Mouse (Mus musculus): ENCODE results near the gene Vps50.

Gene Vps50

DNA sequence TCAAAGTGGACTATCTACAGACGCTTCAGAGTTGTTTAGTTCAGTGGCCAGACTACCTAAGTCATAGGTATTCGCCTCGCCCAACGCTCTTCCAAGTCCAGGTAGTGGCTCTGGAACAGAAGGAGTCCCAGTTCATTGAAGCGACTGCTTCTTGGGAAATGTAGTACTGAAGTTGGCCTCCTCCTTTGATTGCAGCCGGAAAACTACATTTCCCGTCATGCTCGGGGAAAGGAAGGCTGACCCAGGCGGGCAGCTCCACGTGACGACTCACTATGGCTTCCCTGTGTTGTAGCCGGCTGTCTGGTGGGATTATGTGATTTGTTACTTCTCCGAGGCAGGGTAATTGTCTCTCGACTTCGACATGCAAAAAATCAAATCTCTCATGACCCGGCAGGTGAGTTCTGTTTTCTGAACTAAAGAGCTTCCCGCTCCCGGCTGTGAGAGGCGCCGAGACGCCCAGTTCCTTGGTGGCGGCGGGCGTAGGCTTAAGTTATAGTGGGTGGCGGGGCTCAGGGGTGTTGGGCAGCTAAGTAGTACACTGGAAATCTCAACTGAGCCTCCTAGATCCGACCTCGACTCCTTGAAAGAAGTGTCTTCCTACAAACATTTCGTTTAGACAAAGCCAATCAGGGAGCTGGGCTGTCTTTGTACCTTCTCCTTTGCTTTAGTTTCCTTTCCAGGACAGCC lies at the start of gene Vps50, which contains the start of gene Hepacam2:
Gene Vps50 (plus strand): TSS at position 221 of the 687 bp plus-strand sequence.
Gene Hepacam2 (minus strand): TSS at position 137 of the 687 bp plus-strand sequence.
- peak; percentile 85 to 90 for DNase-seq

DNA sequence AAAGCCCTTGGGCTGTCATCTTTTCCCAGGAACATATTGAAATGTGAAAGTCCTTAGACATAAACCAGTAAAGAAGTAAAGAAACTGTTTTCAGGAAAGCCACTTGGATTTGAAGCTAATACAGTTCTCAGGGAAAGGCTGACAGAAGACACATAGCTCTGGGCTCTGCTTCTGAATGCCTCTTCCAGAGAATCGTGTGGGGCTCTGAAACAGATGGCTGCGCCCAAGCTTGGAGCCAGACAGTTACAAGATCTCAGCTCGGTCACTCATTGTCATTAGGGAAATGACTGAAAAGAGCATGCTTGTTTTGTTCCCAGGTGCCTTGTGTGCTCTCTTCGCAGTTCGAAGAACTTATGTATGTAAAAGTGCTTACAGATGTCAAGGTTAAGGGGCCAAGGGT lies 43.8 kb upstream of the Vps50 start:
- no peak for DNase-seq

DNA sequence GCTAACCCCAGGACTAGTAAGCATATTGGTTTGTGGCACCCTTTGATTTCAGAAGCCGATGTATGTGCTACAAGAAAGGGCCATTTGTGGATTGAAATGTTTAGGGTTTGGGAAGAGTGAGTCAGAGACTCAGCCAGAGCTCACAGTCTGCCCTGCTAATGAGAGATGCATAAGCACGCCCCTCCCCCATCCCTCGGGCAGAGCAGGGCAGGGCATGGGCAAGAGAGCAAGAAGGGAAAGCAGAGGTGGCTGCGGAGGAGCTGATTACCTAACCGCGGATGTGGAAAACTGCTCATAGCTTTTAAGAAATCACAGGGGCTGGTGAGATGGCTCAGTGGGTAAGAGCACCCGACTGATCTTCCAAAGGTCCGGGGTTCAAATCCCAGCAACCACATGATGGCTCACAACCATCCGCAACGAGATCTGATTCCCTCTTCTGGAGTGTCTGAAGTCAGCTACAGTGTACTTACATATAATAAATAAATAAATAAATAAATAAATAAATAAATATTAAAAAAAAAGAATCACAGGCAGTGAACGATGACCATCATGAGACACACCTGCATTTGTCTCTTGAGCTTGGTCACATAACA lies 42.1 kb upstream of the Vps50 start:
- no peak for DNase-seq

DNA sequence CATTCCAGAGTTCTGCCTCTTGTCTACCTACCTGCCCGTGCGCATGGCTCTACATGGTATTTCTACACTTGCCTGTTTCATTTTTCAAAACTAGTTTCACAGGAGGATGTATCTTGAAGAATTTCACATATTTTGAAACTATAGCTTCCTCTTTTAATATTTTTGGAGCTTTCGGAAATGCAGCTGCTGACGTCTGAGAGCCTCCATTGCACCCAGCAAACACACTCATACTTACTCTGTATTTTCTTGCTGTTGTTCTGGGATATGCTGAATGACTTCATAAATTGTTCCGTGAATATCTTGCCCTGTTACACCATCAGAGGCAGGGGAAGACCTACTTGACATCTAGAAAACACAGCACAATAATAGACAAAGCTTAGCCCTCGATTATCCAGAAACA lies 35.2 kb upstream of the Vps50 start:
- DNase-seq: no peak

DNA sequence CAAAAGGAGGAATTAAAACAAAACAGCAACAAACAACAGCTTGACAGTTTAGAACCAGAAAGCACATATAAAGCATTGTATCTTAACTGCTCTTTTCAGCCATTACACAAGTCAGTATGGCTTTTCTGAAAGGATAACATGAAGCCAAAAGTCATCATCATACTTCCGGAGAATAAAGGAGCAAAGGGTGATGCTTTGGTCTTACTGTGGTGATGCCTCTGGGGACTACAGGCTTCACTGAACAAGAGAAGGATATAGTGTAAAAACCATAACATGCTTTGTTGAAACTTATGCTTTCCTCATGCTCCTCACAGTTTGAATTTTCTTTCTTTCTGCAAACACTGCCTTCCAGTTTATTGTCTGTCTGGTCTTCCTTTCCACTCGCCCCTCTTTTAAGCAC lies 34.6 kb upstream of the Vps50 start:
- no peak for DNase-seq

DNA sequence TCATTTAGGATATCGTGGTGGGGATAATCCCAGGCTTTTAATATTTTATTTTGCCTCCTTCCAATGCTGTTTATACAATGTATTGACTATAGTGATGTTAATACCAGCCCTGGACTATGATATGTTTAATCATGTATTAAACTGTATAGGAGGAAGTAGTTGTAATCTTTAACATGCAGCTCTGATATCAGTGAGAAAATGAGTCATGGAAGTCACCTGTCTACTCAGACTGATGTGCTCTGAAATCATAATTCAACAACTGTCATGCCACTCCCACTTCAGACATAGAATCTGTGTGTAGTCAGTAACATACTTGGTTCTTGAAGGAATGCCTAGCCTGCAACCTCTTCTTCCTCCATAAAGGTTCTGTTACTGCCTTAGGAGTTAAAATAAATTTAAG lies 29.6 kb upstream of the Vps50 start:
- no peak for DNase-seq

DNA sequence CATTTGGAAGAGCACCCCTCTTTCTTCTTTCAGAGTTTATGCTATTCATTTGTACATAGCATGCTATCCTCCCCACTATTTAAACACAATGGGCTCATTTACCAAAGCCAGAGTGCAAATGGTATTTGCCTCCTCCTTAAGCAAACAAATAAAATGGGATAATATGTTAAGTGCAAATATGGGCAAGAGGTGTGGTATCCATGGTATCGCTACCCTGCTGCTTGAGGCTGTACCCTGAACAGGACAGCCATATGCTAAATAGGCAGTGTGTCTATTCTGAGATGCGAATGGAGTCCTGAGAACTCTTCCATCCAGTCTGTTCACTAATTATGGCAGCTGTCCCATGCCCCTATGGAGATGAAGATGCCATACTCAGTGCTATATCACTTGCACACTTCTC lies 27.5 kb upstream of the Vps50 start:
- DNase-seq: no peak

DNA sequence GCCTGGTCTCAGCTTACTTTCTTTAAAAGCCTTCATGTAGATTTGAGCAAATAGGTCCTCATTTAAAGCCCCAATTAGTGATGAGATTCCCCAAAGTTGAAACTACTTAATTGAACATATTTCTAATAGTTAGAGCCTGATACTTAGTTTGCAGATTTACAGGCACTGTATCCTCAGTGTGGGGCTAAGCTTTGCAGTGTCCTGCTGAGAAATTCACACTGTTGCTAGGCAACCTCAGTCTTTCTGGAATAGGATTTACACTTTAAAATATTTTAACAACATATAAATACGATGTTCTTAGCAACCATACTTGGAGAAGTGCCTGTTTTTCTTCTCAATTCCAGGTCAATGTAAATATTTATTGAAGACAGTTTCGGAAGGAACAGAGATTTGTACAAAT lies 21.9 kb upstream of the Vps50 start:
- DNase-seq: no peak

DNA sequence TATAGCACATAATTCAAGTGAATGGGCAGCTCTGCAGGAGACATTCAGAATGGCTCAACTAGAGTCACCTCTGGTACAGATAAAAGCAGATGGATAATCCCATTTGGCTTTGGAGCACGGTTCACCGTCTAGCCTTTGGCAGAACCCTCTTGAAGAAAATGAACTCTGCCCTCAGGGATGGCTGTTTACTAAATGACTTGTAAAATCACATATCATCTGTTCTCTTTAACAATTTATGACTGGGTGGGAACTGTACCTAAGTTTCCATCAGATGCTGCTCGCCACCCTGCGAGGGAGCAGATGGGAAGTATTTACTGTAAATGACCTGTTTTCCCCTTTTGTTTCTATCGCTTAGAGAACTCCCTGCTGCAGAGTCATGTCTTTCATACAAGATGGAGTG lies 18.3 kb upstream of the Vps50 start:
- no peak for DNase-seq

DNA sequence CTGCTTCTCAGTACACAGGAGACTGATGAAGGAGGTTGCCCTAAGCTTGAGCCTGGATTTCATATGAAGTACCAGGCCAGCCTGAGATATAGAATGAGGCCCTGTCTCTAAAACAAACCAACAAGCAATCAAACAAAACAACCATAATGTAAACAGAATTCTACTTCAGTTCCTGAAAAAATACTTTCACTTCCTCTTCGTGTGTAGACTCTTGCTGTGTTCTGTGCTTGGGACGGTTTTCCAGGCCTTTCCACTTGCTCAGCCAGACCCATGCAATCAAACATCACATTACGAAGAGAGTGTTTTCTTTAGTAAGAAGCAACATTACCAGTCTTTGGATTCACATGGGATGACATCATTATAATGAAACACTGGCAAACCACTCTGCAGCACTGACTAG lies 16.5 kb upstream of the Vps50 start:
- no peak for DNase-seq

DNA sequence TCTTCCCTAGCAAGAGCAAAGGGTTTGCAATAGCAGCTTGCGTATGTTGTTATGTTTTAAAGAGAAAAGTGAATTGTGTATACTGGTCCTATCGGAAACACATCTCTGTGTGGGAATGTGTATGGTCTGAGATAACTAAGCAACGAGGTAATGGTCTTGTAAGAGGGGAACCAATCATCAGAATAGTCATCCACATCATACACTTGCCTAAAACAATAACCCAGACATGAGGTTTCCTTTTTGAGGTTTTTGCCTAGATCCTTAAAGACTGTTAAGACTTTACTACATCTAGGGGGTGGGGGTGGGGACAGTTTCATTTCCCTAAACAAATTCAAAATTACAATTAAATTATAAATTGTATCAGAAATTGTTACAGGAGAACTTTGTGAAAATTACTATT lies 13.0 kb upstream of the Vps50 start:
- DNase-seq: no peak

DNA sequence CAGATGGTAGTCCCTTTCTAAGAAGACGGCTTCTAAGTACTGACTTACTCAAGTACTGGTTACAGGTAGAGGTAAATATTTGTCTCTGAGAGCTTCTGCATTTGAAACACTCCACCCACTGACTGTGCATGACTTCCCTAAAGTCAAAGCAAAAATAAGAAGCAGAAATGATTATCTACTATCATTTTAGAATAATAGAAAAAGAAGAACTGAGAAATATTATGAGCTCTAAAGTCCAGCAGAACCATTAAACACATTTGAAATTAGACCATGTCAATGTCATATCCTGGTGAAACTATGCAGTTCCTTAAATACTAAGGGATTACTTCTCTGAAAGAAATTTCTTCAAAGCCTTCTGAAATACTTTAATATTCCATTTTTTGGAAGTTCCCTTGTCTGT lies 10.8 kb upstream of the Vps50 start:
- no peak for DNase-seq

DNA sequence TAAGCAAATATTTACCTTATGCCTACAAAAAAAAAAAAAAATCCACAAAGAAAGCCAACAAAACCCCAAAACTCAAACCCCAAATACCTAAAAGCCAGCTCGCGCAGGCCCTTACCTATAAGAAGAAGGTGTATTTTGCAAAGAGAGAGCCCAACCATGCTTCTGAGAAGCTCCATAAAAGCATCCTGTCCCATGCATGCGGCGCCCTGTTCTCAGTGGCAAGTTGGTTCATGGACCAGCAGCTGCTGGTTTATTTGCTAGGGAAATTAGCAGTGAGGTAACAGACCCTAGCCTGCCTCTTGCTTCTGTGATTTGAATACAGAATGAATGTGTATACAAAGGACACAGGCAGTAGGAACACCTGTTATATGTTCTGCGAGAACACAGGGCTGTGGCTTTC lies 3.9 kb upstream of the Vps50 start:
- DNase-seq: no peak

DNA sequence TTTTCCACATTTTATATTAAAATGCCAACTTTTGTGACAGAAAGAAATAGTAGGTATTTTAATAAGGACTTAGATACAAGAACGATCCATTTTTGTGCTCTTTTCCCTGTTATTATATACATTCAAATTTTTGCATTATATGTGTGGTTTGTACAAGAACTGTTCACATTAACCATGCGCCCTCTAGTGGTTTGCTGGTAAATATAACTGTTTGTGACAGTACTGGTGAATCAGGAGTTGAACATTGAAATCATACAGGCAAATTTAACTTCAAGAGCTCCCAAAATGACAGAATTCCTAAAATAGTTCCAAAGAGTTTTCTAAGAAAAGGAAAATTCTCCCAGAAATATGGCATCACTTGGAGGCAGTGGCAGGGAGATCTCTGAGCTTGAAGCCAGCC lies 2.0 kb upstream of the Vps50 start:
- no peak for DNase-seq

DNA sequence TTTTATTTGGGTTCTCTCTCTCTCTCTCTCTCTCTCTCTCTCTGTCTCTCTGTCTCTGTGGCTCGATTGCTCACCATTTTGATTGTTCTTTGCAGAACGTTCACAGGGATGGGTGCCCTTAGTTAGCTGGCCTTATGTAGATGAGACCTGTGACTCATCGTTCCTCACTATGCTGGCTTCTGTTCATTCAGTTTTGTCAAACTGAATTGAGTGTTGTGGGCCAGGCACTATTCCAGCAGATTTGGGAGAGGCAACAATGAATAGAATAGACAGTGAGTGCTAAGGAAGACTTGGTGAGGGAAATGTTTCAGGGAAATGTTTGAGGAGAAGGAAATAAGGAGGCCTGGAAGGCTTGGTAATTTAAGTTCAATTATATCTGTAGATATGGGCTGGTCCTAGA lies 2.1 kb downstream of the Vps50 start:
- DNase-seq: no peak

DNA sequence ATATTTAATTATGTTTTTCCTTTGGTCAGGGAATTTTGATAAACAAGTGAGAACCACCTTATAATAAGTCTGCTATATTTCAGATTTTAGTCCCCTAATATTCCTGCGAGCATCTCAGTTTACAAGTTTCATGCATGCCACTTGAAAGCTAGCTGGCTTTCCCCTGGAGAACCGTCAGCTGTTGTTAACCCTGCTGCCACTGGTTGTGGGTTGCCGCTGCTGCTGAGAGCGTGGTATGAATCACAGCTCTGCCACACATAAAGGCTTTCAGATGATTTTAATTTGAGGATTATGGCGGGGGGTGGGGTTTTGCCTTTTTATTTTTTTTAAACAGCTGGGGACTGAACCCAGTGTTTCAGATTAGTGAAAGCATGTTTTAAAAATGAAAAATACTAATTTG lies 7.1 kb downstream of the Vps50 start:
- no peak for DNase-seq

DNA sequence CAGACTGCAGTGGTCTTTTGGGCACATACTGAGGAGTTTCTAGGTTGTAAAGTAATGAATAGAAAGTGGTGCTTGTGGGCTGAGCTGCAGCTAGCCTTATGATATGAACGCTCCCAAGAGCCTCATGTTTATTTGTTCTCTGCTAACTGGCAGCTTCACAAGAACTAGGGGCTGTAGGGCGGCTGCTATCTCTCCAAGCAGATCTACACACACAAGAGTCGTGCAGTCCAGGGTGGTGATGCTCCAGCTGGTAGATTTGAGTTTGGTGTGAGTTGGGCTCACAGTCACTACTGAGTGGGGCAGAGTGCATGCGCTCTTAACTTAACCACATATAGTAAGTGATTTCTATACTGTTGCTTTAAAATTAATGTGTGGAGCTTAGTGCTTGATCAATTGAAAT lies 8.9 kb downstream of the Vps50 start:
- DNase-seq: no peak

DNA sequence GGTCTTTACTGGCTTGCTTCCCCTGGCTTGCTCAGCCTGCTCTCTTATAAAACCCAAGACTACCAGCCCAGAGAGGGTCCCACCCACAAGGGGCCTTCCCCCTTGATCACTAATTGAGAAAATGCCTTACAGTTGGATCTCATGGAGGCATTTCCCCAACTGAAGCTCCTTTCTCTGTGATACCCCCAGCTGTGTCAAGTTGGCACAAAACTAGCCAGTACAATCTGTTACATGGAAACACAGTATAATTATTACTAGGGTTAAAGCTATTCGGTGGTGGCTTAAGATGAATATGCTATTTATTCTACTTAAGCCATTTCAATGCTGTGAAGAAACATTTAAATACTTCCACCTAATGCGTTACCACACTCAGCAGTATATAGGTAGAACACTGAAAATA lies 10.0 kb downstream of the Vps50 start:
- DNase-seq: peak; percentile 13 to 31

DNA sequence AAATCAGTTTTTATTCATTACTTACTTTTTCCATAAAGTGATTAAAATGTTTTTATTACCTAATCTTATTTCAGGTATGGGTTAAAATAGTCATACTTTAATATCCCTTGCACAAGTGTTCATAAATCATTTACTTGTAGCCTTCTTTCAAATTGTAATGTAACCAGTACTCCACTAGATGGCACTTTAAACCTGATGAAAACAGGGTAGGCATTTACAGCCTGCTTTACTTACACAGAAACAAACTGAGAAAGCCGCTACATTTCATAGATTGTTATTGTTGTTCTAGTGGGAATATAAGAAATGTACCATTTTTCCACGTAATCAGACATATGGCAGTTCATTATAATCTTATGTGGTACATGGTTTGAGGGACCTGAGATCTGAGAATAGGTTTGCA lies 11.6 kb downstream of the Vps50 start:
- no peak for DNase-seq

DNA sequence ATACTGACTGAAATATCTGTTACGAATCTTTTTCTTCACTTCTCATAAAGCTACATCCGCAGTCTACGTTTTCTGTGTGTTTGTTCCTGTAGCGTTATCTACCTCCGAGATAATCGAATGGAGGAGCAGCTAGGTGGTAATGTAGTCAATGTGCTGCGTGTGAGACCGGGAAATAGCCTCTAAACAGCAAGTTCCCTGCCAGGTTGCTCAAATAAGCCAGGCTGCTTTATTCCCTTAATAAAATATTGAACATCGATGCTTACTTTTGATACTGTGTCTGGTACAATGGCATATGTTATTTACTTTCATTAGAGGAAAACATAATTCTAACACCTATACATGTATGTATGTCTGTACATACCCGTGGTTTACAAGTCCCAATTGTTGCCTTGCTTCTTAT lies 12.9 kb downstream of the Vps50 start:
- DNase-seq: peak in 1 of 2 experiments; percentile 28

DNA sequence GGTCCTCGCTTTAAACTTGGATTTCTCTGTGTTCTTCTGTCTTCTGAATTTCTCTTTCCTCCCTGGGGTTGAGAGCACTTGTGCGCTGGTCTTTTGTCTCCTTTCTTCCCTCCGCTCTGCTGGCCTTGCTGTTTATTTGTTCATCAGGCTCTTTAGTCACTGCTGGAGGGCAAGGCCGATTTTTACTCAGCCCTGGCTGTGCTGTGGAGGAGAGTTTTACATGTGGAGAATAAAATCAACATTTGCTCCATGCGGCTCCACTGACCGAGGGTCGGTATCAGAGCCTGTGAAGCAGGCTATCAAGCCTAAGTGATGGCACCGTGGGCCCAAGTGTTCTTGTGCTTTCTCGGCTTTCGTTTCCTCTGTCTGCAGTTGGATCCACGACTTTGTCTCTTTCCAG lies 13.4 kb downstream of the Vps50 start:
- peak; percentile 26 to 48 for DNase-seq

DNA sequence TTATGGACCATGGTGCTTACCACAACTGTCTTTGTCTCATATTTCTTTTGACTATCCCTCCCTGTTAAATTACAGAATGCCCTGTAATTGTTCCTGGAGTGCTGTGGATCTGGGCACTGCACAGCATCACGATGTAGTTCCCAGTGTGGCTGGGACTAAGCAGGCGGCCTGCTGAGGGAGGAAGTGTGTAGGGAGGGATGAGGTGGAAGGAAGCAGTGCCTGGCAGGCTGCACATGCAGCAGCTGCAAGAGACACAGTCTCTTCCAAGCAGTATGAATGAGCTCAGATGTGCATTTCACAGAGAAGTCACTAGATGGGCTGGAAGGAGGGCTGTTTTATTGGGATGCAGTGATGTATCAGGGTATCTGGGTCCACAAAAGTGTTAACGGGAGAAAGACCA lies 14.4 kb downstream of the Vps50 start:
- DNase-seq: peak; percentile 36 to 42

DNA sequence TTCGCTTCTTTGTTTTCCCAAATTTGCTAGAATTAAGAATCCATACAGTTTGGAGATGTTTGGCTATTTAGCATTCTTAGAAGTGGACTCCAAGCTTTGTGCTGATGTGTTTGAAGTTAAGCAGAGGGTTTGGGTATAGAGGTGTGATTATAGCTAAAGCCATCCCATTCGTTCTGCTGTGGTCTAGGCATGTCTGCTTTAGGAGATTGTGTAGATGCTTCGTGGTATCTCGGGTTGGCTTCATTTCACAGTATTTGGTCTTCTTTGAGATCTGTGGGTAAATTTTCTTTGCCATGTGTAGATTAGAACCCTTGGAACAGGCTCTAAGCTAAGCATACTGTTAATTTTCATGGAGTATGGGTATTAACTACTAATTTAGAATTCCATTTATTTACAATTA lies 30.0 kb downstream of the Vps50 start:
- no peak for DNase-seq

DNA sequence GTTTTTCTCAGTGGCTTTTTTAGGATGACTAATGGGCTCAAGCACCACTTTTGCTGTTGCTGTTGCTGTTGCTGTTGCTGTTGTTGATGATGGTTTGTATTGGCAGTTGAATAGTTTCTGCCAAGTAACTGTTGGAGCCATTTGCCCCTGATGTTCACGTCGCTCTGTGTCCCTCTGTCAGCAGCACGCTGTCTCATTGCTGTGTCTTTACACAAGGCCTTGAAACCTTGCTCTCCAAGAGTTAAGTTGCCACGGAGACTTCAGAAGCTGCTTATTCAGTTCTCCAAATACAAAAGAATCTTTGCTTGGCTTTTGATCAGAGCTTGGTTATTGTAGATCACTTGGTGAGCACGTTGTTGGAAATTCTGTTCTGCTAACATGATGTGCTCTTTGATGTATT lies 33.3 kb downstream of the Vps50 start:
- no peak for DNase-seq

DNA sequence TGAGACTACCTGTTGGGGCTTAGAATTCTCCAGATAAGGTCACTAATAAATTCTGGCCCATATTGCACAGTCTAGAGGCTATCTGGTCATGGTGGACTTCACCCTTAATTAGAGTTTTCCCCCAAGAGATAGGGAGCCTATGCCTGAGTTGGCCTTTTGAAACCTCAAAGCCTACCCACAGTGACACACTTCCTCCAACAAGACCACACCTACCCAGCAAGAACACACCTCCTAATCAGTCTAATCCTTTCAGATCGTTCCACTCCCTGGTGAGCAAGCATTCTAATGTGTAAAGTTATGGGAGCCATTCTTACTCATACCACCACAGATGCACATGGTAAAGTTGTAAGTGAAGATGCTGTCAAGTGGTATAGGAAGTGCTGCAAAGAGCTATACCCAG lies 37.9 kb downstream of the Vps50 start:
- DNase-seq: no peak

Data from cerebellum, postnatal 36 days (tissue).